Mouse (Mus musculus) erythroid progenitor cell, adult 5-6 weeks (primary cell): Measurements from ENCODE around the gene Tent5d. TPM values are rescaled to one million over a fixed set of nuclear protein-coding genes. Genes with fewer than 3 reads are reported as not detected.

ENCODE experiments used
- ATAC-seq: replicated peaks from 2 replicates; pipeline ENCODE4 v1.8.0; 2016; ENCODE audit warnings: moderate number of reproducible peaks, mild to moderate bottlenecking, moderate TSS enrichment, inconsistent platforms; ENCODE audit not compliant: poor library complexity, low FRiP score, severe bottlenecking
- total RNA-seq, 2 experiments: library from RNA; stranded (forward) in 1 of 2; stranded (reverse) in 1 of 2; fragments of 150-400 nt in 1 of 2; fragments of 186-747, 209-891 nt in 1 of 2; gene quantifications; 2 replicates each; pipeline versions ENCODE4 v1.2.3 to v1.2.4; 2015 to 2017; ENCODE audit warnings: low replicate concordance in 2 of 2

Gene Tent5d
- not detected in 2 replicates for total RNA-seq (2015; ENCODE audit: low replicate concordance)
- total RNA-seq (2017; ENCODE audit: low replicate concordance): not detected in 2 replicates

GRCm38 (mm10) chrX:107792290-107792689 is at the start of gene Tent5d:
Gene Tent5d, plus strand, starts transcription at chrX:107792590.
- no peak for ATAC-seq

- no peak for ATAC-seq
These were observed 24.5 kb upstream of the Tent5d start for GRCm38 (mm10) chrX:107767896-107768295.

GRCm38 (mm10) chrX:107790136-107790535 is 2.3 kb upstream of the Tent5d start:
- ATAC-seq: no peak

- no peak for ATAC-seq
These were observed 1.5 kb upstream of the Tent5d start for GRCm38 (mm10) chrX:107790750-107791493.

- ATAC-seq: no peak
These were observed 3.4 kb downstream of the Tent5d start for GRCm38 (mm10) chrX:107795785-107796184.

GRCm38 (mm10) chrX:107796919-107797318 is 4.5 kb downstream of the Tent5d start:
- peak; percentile 86 for ATAC-seq

GRCm38 (mm10) chrX:107812120-107812519 is 19.7 kb downstream of the Tent5d start:
- ATAC-seq: no peak

GRCm38 (mm10) chrX:107815502-107816217 is 23.3 kb downstream of the Tent5d start:
- ATAC-seq: peak; percentile 64

GRCm38 (mm10) chrX:107816218-107816554 is 23.8 kb downstream of the Tent5d start, which contains the start of gene 2610002M06Rik:
Gene 2610002M06Rik, minus strand, starts transcription at chrX:107816334.
- peak; percentile 99 for ATAC-seq

GRCm38 (mm10) chrX:107816726-107817125 is 24.3 kb downstream of the Tent5d start:
- no peak for ATAC-seq

GRCm38 (mm10) chrX:107858165-107858564 is 65.8 kb downstream of the Tent5d start:
- no peak for ATAC-seq

Other genes starting within 250 kb of the Tent5d start
- gene Tbx22, start 124.6 kb upstream of the Tent5d start, total RNA-seq (2015; ENCODE audit: low replicate concordance): not detected in 2 replicates
- not detected in 2 replicates for gene Tbx22, start 124.6 kb upstream of the Tent5d start, total RNA-seq (2017; ENCODE audit: low replicate concordance)
- gene 2610002M06Rik, start 23.7 kb downstream of the Tent5d start, total RNA-seq (2015; ENCODE audit: low replicate concordance): 5.0 and 12.6 TPM in 2 replicates
- 8.5 and 11.3 TPM in 2 replicates for gene 2610002M06Rik, start 23.7 kb downstream of the Tent5d start, total RNA-seq (2017; ENCODE audit: low replicate concordance)
- not detected in 2 replicates for gene Gm732, start 155.9 kb downstream of the Tent5d start, total RNA-seq (2015; ENCODE audit: low replicate concordance)
- gene Gm732, start 155.9 kb downstream of the Tent5d start, total RNA-seq (2017; ENCODE audit: low replicate concordance): not detected in 2 replicates